Mouse (Mus musculus) layer of hippocampus, postnatal 25 days (tissue): Measurements from ENCODE around the gene Olfr370. TPM values are rescaled to one million over a fixed set of nuclear protein-coding genes. Genes with fewer than 3 reads are reported as not detected.

Experiments
- DNase-seq, 2 experiments: peaks; one replicate each; pipeline ENCODE4 v3.0.0; 2022; ENCODE audit warnings: mixed read lengths in 2 of 2, low spot score in 1 of 2; ENCODE audit errors: extremely low spot score in 1 of 2
- total RNA-seq, 2 experiments: library from RNA; stranded (reverse); gene quantifications; 2 replicates each; pipeline ENCODE4 v1.2.3; 2021

Olfr370 gene
- total RNA-seq, 2 experiments from 2014 or later = not detected

DNA sequence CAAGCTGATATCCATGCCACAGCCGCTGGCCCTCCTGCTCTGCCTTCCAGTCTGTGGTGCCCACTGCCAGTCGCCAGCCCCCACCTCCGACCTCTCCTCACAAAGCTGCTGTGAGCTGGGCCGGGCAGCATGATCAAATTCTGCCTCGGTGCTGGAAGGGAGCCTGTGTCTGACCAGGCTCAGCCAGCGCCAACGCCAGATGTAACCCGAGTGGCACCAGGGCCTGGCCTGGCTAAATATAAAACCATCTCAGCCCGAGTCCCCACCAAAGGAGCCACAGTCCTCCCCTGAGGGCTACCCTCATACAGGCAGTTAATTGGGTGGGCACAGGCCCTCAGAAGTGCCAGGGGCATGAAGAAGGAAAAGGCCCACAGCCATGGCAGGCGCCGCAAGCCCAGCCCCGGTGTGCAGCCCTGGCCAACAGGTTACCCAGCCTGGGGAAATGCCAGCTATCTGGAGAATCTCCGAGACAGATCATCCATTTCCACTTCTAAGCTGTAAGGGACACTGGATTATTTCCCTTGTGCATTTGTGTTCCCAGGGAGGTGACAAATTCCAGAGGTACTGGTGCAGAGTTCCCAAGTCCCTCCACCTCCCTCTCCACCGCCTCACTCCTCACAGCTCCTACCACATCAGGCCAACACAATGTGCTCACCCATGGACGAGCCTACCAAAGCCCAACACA is 39.2 kb downstream of the Olfr370 start:
- DNase-seq = no peak

DNA sequence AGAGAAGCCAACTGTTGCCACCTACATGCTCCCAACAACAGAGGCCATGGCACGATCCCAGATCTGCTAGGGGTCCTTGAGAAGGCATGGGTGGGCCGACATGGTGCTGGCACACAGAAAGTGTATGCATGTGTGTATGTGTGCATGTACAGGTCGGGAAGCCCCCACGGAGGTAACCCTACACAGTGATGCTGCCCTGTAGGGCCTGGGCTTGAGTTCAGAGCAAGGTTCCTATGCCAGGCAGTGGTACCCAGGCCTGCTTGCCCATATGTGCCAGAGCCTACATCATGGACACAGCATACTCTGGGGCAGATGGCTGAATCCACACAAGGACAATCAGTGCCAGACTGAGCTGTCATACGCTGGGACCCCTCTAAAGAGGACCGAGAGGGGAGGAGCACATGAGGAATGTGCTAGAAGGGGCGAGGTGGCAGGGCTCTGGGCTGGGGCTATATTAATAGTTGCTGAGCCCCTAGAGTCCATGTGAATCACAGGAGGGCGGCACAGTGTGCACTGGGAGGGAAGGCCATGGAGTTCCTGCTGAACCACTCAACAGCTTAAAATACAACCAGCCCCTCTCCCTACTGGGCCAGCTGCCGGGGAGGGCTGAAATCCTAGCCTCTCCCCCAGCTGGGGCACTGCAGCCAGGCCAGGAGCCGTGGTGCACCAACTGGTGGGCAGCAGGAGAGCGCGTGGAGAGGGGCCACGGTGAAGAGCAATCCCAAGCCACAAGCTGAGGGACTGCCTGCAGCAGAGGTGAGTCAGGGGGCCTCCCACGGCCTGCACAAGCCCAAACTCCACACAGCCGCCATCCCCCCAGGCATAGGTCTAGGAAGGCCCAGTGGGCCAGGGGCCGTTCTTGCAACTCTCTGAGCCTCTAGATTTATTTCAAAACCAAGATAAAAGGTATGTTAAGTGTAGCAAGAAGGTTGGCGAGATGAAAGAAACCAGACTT is 40.3 kb downstream of the Olfr370 start:
- DNase-seq = peak in 1 of 2 experiments; percentile 5

DNA sequence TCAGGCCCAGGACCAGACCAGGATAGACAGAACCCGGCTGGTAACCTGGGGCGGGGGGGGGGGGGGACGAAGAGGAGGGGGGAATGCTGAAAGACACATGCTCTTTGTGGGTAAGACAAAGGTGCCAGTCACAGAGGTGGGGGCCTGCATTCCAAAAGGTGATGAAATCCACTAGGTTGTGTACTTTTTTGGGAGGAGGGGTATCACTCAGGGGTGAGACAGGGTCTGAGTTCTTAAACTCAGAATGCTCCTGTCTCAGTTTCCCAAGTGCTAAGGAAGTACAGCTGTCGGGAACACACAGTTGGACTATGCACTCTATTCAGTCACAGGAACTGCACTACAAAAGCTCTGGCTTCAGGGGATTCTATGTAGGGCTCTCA is 40.9 kb downstream of the Olfr370 start:
- no peak for DNase-seq

DNA sequence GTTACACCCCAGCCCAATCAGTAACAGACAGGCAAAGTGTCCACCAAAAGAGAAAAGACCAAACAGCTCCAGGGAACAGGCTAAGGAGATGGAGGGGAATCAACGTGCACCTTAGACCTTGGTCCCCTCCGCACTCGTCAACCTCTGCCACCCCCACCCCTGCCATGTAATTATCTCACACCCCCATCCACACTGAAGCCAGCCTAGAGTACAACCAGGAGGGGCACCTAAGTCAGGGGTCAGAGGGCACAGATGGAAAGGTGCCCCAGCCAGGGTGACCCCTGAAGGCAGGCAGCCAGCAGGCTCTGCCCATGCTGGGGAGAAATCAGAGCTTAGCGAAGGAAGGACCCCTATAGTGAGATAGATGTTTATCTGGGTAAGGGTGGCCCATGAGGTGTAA is 41.3 kb downstream of the Olfr370 start:
- no peak for DNase-seq

- DNase-seq = peak in 1 of 2 experiments; percentile 6
Observed at GRCm38 (mm10) chr8:83577384-83577791, 41.8 kb downstream of the Olfr370 start.

DNA sequence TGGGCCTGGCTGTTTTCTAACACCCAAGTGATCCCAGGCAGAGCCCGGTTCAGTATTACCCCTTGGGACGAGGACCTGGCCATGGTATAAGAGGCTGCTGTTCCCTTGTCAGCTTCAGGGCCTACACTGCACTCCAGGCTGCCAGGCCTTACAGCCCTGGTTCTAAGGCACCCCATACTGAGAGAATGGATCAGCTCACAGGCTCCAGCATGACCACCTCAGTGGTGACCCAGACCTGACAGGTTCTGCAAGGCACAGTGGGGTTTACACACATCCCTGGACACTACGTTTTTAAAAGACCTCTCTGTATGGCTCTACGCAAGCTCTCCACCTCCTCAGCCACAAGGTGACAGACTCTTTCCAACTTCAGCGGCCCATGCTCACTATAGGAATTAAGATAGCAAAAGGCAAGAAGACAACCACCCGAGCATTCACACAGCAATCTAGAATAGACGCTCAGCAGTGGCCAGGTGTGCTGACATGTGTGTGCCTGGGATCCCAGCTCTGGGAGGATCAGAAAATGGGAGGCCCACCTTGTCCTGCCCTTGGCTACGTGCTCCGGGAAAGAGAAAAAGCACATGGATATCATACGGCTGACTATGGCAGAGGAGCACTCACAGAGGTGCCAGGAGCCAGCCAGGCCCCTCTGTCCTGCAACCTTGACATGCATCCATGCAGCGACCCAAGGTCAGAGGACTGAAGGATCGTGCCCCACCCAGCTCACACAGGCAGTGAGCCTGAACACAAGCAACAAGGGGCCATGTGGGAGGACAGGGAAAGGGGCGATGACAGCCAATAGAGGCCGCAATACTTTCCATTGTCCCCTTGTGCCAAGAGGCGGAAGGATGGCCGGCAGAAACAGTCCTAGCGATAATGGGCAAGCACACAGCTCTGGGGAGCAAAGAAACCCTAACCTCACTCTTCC is 42.8 kb downstream of the Olfr370 start:
- DNase-seq = peak in 1 of 2 experiments; percentile 9

- DNase-seq = no peak
Observed at GRCm38 (mm10) chr8:83579676-83580075, 44.1 kb downstream of the Olfr370 start.

GRCm38 (mm10) chr8:83580826-83581225 is 45.2 kb downstream of the Olfr370 start:
- no peak for DNase-seq

DNA sequence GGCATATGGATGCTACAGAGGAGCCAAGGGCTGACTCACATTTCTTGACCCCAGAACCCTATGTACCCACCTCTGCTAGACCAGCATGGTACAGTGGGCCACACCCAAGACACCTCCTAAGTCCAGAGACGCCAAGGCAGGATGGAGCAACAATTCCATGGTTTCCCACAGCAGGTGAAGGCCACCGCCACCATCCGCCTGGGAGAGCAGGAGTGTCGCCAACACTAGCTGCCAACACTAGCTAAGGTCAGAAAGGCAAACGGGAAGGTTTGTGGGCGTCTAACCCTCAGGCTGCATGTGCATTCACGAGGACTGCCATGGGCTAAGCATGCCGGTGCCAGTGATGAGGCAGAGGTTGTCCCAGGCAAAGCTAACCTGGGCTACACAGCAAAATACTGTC is 46.6 kb downstream of the Olfr370 start:
- DNase-seq = no peak

- no peak for DNase-seq
Observed at GRCm38 (mm10) chr8:83583236-83583635, 47.7 kb downstream of the Olfr370 start.

GRCm38 (mm10) chr8:83584771-83585170 is 49.2 kb downstream of the Olfr370 start:
- DNase-seq = no peak

DNA sequence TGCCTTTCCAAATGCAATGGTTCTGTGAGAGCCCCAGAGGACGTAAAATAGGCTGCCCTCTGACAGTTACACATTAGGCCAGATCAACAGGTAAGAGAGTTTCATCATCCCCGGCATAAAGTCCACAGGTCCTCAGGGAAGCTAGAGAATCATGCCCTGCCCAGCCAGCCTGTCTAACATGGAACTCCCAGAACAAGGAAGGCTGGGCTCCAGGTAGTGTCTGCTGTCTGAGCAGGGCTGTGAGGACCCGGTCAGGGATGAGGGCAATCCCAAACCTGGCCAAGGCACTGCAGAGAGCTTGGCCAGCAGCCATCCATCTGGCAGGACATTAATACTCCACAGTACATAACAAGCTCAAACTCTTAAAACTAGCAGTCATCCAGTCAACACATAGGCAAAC is 49.8 kb downstream of the Olfr370 start:
- no peak for DNase-seq

DNA sequence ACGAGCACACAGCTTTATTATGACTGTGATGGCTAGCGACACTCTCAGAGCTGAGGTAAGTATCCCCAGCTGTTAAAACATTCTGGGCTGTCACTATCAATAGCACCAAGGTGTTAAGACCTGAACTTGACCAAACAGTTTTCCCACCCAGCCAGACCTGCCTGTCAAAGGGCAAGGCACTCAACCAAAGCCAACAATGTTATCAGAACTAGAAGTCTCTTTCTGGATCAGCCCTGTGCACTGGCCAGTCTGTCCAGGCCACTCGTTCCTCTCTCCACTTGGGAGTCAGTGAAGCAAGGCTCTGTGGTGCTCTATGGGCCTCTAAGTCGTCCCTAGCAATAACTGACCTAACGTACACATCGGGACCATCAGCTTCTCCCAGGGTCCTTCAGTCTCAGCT is 52.1 kb downstream of the Olfr370 start:
- DNase-seq = no peak

GRCm38 (mm10) chr8:83588886-83589285 is 53.3 kb downstream of the Olfr370 start:
- no peak for DNase-seq

GRCm38 (mm10) chr8:83590488-83591023 is 55.0 kb downstream of the Olfr370 start:
- no peak for DNase-seq

DNA sequence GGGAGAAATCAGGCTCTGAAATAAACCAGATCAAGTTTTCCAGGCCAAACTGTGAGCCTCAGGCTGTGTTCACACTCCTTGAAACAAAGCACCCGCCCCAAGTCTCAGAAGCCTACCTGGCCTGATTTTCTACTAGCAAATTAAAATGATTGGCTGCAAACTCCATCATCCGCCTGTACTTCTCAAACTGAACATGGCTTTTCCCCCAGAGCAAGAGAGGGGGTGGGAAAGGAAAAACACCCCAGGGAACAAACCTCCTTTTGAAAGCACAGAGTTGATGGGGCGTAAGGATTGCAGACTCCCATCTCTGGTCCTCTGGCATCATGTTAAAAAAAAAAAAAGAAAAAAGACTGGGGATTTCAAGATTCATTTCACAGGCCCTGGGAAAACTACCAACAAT is 57.1 kb downstream of the Olfr370 start:
- no peak for DNase-seq

- DNase-seq = no peak
Observed at GRCm38 (mm10) chr8:83593325-83594166, 58.0 kb downstream of the Olfr370 start.

DNA sequence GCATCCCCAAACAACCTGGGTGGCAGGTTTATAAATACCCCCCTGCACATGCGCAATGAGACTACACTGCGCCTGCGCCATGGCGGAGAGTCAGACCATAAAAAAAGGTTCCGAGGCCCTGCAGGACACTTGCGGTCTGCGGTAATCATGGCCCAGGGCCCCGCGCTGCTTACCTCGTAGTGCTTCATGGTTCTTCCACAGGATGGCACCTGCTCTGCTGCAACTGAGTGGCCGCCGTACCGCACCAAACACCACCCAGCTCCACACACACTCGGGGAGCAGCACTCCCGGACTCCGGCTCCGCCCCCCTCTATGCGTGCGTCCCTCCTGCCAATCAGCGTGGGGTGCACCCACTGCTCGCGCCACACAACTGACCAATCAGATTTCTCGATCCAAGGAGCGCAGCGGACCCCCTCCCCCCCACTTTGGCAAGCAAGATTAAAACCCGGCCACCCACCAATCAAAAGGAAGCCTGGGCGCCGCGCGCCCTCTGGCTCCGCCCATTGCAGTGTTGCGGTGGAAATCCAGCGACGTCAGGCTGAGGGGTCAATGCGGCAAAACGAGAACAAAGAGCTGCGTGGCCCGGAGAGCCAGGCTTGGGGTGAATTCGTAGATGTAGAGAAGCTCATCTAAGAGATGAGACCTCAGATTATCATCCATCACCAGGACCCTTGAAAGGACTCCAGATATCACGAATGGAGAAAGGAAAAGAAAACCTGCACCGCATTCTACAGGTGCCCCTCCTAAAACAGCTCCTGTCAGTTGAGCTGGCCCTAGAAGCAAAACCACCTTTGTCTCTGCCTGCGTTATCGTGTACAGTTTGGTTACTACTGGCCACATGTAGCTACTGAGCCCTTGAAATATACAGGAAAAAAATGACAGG is 58.8 kb downstream of the Olfr370 start:
- peak; percentile 89 to 92 for DNase-seq
